Comparison of ENCODE assay signal across 13 mouse cellular contexts in genomic region chr3:108096726-108097125, GRCm38 (mm10). TPM values are rescaled to one million over a fixed set of nuclear protein-coding genes. Genes with fewer than 3 reads are reported as not detected.
DNase-seq lines count a peak whose midpoint lies in the region; ATAC-seq lines count a peak whose summit lies in the region.
"Had no signal": no experiment of that assay in that cellular context is flagged by ENCODE, and none has a peak within 500 bp of the region (broad histone marks: within the 10 kb centered on the region; RNA-seq: fewer than 3 reads in every experiment).

No protein-coding gene starts in this region.

- no peak overlapping the region for H3K27ac ChIP-seq in lung, embryonic 15.5 days
- peak overlapping the region; percentile 99 for H3K27ac ChIP-seq in liver, embryonic 12.5 days
- H3K27ac ChIP-seq in stomach, embryonic 16.5 days (ENCODE audit: low read length): no peak overlapping the region
- no peak overlapping the region for H3K27ac ChIP-seq in kidney, embryonic 14.5 days (ENCODE audit: low read depth, low read length)
- H3K27ac ChIP-seq: gastrocnemius, adult 2 months had no signal

- no peaks in the 10 kb centered on the region for H3K9me3 ChIP-seq in lung, embryonic 15.5 days
- no peaks in the 10 kb centered on the region for H3K9me3 ChIP-seq in liver, embryonic 12.5 days (replicated peaks)
- no peaks in the 10 kb centered on the region for H3K9me3 ChIP-seq in stomach, embryonic 16.5 days (replicated peaks; ENCODE audit: control insufficient read depth, low read length)
- H3K9me3 ChIP-seq in kidney, embryonic 14.5 days (ENCODE audit: control insufficient read depth, low read length): no peaks in the 10 kb centered on the region

- H3K9ac ChIP-seq in lung, embryonic 15.5 days: no peak overlapping the region
- H3K9ac ChIP-seq in liver, embryonic 12.5 days: peak overlapping the region; percentile 69
- H3K9ac ChIP-seq in stomach, embryonic 16.5 days (ENCODE audit: low read length): no peak overlapping the region
- no peak overlapping the region for H3K9ac ChIP-seq in kidney, embryonic 14.5 days (ENCODE audit: low read depth, low read length)

- H3K27me3 ChIP-seq in lung, embryonic 15.5 days: no peaks in the 10 kb centered on the region
- no peaks in the 10 kb centered on the region for H3K27me3 ChIP-seq in liver, embryonic 12.5 days (replicated peaks)
- H3K27me3 ChIP-seq in stomach, embryonic 16.5 days (ENCODE audit: control insufficient read depth, insufficient read depth, low read length): no peaks in the 10 kb centered on the region
- H3K27me3 ChIP-seq in kidney, embryonic 14.5 days (ENCODE audit: control insufficient read depth, insufficient read depth, low read length): no peaks in the 10 kb centered on the region

- intact Hi-C loops in left cerebral cortex, postnatal 14 days (cut with DNase I): no loop called here

- peak; percentile 49; the same call in 1 of the 2 replicates for ATAC-seq in lung, embryonic 15.5 days (ENCODE audit: borderline replicate concordance, extremely low read depth, low FRiP score, low TSS enrichment)
- ATAC-seq in common myeloid progenitor, adult 5-6 weeks (replicated peaks; ENCODE audit: low read depth, poor library complexity, severe bottlenecking): peak; percentile 67
- ATAC-seq in liver, embryonic 12.5 days: peak; percentile 92
- peak; percentile 39; the same call in 1 of the 2 replicates for ATAC-seq in stomach, embryonic 16.5 days (ENCODE audit: insufficient read depth, low FRiP score)
- ATAC-seq in kidney, embryonic 14.5 days (ENCODE audit: low FRiP score, low TSS enrichment): no peak
- ATAC-seq: hindbrain, embryonic 16.5 days had no signal

- WGBS in lung, embryonic 15.5 days: 69% methylated on average over 10 of the region's 10 CpGs
- WGBS in liver, embryonic 12.5 days (ENCODE audit: insufficient replicate concordance): 19% methylated on average over 10 of the region's 10 CpGs
- WGBS in stomach, embryonic 16.5 days: 63% methylated on average over 10 of the region's 10 CpGs
- WGBS in kidney, embryonic 14.5 days: 76% methylated on average over 10 of the region's 10 CpGs

- no peak for DNase-seq in lung, postnatal 10 days
- no peak for DNase-seq in left cerebral cortex, postnatal 14 days (ENCODE audit: low spot score in 2 of 2)
- DNase-seq: gastrocnemius, adult 2 months; kidney, postnatal 10 days; layer of hippocampus, postnatal 36 days; lung, postnatal 36 days had no signal

- no peaks in the 10 kb centered on the region for H3K4me1 ChIP-seq in lung, embryonic 15.5 days
- H3K4me1 ChIP-seq in liver, embryonic 12.5 days: peaks cover 85% of the 10 kb centered on the region
- peaks cover 4% of the 10 kb centered on the region; the same call in 1 of the 2 replicates for H3K4me1 ChIP-seq in stomach, embryonic 16.5 days (ENCODE audit: control insufficient read depth, insufficient read depth, low read length)
- H3K4me1 ChIP-seq in kidney, embryonic 14.5 days (ENCODE audit: control insufficient read depth, insufficient read depth, low read length): no peaks in the 10 kb centered on the region

- H3K4me3 ChIP-seq in lung, embryonic 15.5 days: no peak overlapping the region
- H3K4me3 ChIP-seq in liver, embryonic 12.5 days: peak overlapping the region; percentile 34; the same call in 1 of the 2 replicates
- no peak overlapping the region for H3K4me3 ChIP-seq in stomach, embryonic 16.5 days (replicated peaks; ENCODE audit: low read length)
- H3K4me3 ChIP-seq in kidney, embryonic 14.5 days (ENCODE audit: low read length): no peak overlapping the region
- H3K4me3 ChIP-seq: gastrocnemius, adult 2 months had no signal

- H3K36me3 ChIP-seq in lung, embryonic 15.5 days: no peaks in the 10 kb centered on the region
- H3K36me3 ChIP-seq in liver, embryonic 12.5 days: peaks cover 3% of the 10 kb centered on the region; the same call in 1 of the 2 replicates
- H3K36me3 ChIP-seq in stomach, embryonic 16.5 days (ENCODE audit: control insufficient read depth, insufficient read depth, low read length): no peaks in the 10 kb centered on the region
- no peaks in the 10 kb centered on the region for H3K36me3 ChIP-seq in kidney, embryonic 14.5 days (ENCODE audit: control insufficient read depth, insufficient read depth, low read length)

- no peak overlapping the region for H3K4me2 ChIP-seq in lung, embryonic 15.5 days
- H3K4me2 ChIP-seq in liver, embryonic 12.5 days: peak overlapping the region; percentile 68
- H3K4me2 ChIP-seq in stomach, embryonic 16.5 days (ENCODE audit: low read depth, low read length): no peak overlapping the region
- no peak overlapping the region for H3K4me2 ChIP-seq in kidney, embryonic 14.5 days (replicated peaks; ENCODE audit: low read depth, low read length)

RNA-seq across cellular contexts. Expression of gene Gnat2, which starts 4.1 kb away (rescaled TPM):
- polyA plus RNA-seq in lung, embryonic 15.5 days (2015; fragmentation: Nextera tagmentation; extraction: Ambion mirVana): 0.48 and 0.96 TPM in 2 replicates
- total RNA-seq in common myeloid progenitor, adult 5-6 weeks (2017): 5.2 TPM in 1 of 2 replicates, not detected in the other
- 2.7 and 3.3 TPM in 2 replicates for polyA plus RNA-seq in liver, embryonic 12.5 days (2016; fragmentation: Nextera tagmentation; extraction: Ambion mirVana)
- 1.3 TPM in 2 replicates for polyA plus RNA-seq in stomach, embryonic 16.5 days (2015; fragmentation: Nextera tagmentation; extraction: Ambion mirVana)
- not detected for total RNA-seq in left cerebral cortex, postnatal 14 days (2021)
- 1.5 and 2.1 TPM in 2 replicates for polyA plus RNA-seq in kidney, embryonic 14.5 days (2014; fragmentation: Nextera tagmentation; extraction: Ambion mirVana)
- total RNA-seq: layer of hippocampus, postnatal 36 days; neutrophil, adult 5-6 weeks had no signal

RNA-seq across cellular contexts. Expression of gene Ampd2, which starts 10.3 kb away (rescaled TPM):
- polyA plus RNA-seq in lung, embryonic 15.5 days (2015; fragmentation: Nextera tagmentation; extraction: Ambion mirVana): 38.1 and 38.4 TPM in 2 replicates
- 35.3 and 36.7 TPM in 2 replicates for total RNA-seq in common myeloid progenitor, adult 5-6 weeks (2017)
- 77.4 and 80.6 TPM in 2 replicates for polyA plus RNA-seq in liver, embryonic 12.5 days (2016; fragmentation: Nextera tagmentation; extraction: Ambion mirVana)
- polyA plus RNA-seq in stomach, embryonic 16.5 days (2015; fragmentation: Nextera tagmentation; extraction: Ambion mirVana): 49.8 and 51.9 TPM in 2 replicates
- total RNA-seq in left cerebral cortex, postnatal 14 days (2021): 10 to 100 TPM; 43.3 to 50.8 TPM
- polyA plus RNA-seq in kidney, embryonic 14.5 days (2014; fragmentation: Nextera tagmentation; extraction: Ambion mirVana): 36.8 and 43.4 TPM in 2 replicates

RNA-seq across cellular contexts. Expression of gene Gnai3, which starts 49.2 kb away (rescaled TPM):
- polyA plus RNA-seq in lung, embryonic 15.5 days (2015; fragmentation: Nextera tagmentation; extraction: Ambion mirVana): 162 and 165 TPM in 2 replicates
- 120 and 122 TPM in 2 replicates for total RNA-seq in common myeloid progenitor, adult 5-6 weeks (2017)
- polyA plus RNA-seq in liver, embryonic 12.5 days (2016; fragmentation: Nextera tagmentation; extraction: Ambion mirVana): 89.0 and 91.7 TPM in 2 replicates
- polyA plus RNA-seq in stomach, embryonic 16.5 days (2015; fragmentation: Nextera tagmentation; extraction: Ambion mirVana): 177 and 182 TPM in 2 replicates
- total RNA-seq in left cerebral cortex, postnatal 14 days (2021): 10 to 100 TPM; 31.1 to 34.1 TPM
- 115 and 181 TPM in 2 replicates for polyA plus RNA-seq in kidney, embryonic 14.5 days (2014; fragmentation: Nextera tagmentation; extraction: Ambion mirVana)

RNA-seq across cellular contexts. Expression of gene Gstm4, which starts 52.0 kb away (rescaled TPM):
- 16.7 TPM in 2 replicates for polyA plus RNA-seq in lung, embryonic 15.5 days (2015; fragmentation: Nextera tagmentation; extraction: Ambion mirVana)
- 8.1 and 9.0 TPM in 2 replicates for total RNA-seq in common myeloid progenitor, adult 5-6 weeks (2017)
- 16.2 and 16.6 TPM in 2 replicates for polyA plus RNA-seq in liver, embryonic 12.5 days (2016; fragmentation: Nextera tagmentation; extraction: Ambion mirVana)
- 26.5 and 29.6 TPM in 2 replicates for polyA plus RNA-seq in stomach, embryonic 16.5 days (2015; fragmentation: Nextera tagmentation; extraction: Ambion mirVana)
- total RNA-seq in left cerebral cortex, postnatal 14 days (2021): 10 to 100 TPM; 10.4 to 12.1 TPM
- polyA plus RNA-seq in kidney, embryonic 14.5 days (2014; fragmentation: Nextera tagmentation; extraction: Ambion mirVana): 17.2 and 18.4 TPM in 2 replicates

RNA-seq across cellular contexts. Expression of gene Gpr61, which starts 58.0 kb away (rescaled TPM):
- polyA plus RNA-seq in lung, embryonic 15.5 days (2015; fragmentation: Nextera tagmentation; extraction: Ambion mirVana): 0.07 TPM in 1 of 2 replicates, not detected in the other
- not detected in 2 replicates for total RNA-seq in common myeloid progenitor, adult 5-6 weeks (2017)
- polyA plus RNA-seq in liver, embryonic 12.5 days (2016; fragmentation: Nextera tagmentation; extraction: Ambion mirVana): 0.04 TPM in 1 of 2 replicates, not detected in the other
- polyA plus RNA-seq in stomach, embryonic 16.5 days (2015; fragmentation: Nextera tagmentation; extraction: Ambion mirVana): 0.15 and 0.20 TPM in 2 replicates
- 10 to 100 TPM; 19.7 to 21.0 TPM for total RNA-seq in left cerebral cortex, postnatal 14 days (2021)
- 0.09 and 0.18 TPM in 2 replicates for polyA plus RNA-seq in kidney, embryonic 14.5 days (2014; fragmentation: Nextera tagmentation; extraction: Ambion mirVana)
- total RNA-seq: gastrocnemius, adult 2 months had no signal
